In genomic region chr5:137425648-137426047, GRCm38 (mm10) we compare ENCODE assay signal across 15 mouse cellular contexts. TPM values are rescaled to one million over a fixed set of nuclear protein-coding genes. Genes with fewer than 3 reads are reported as not detected.
A peak's percentile ranks its signal among the peaks of the same experiment; 100 is the strongest.
DNase-seq lines count a peak whose midpoint lies in the region; ATAC-seq and TF ChIP-seq lines count a peak whose summit lies in the region.
"Had no signal": no experiment of that assay in that cellular context is flagged by ENCODE, and none has a peak within 500 bp of the region (broad histone marks: within the 10 kb centered on the region; RNA-seq: fewer than 3 reads in every experiment).

No protein-coding gene starts in this region.

- WGBS in limb, embryonic 14.5 days = 36% methylated on average over 6 of the region's 6 CpGs
- 71% methylated on average over 6 of the region's 6 CpGs for WGBS in limb, embryonic 10.5 days
- 45% methylated on average over 6 of the region's 6 CpGs for WGBS in stomach, embryonic 14.5 days

- no peak overlapping the region for H3K4me3 ChIP-seq in limb, embryonic 14.5 days (replicated peaks; ENCODE audit: low read length)
- no peak overlapping the region for H3K4me3 ChIP-seq in limb, embryonic 10.5 days
- no peak overlapping the region for H3K4me3 ChIP-seq in stomach, embryonic 14.5 days (ENCODE audit: low read depth, low read length)
- H3K4me3 ChIP-seq: liver, embryonic 12.5 days; myocyte had no signal

- ATAC-seq in limb, embryonic 14.5 days (ENCODE audit: low FRiP score, low read depth) = no peak
- ATAC-seq in Patski = peak; percentile 56
- ATAC-seq in stomach, embryonic 14.5 days (ENCODE audit: insufficient number of reproducible peaks, insufficient read depth, low FRiP score, low read depth) = peak; percentile 51; the same call in 1 of the 2 replicates
- ATAC-seq in erythroblast, adult 5-6 weeks (replicated peaks; ENCODE audit: low FRiP score, poor library complexity, severe bottlenecking) = no peak
- ATAC-seq: liver, embryonic 12.5 days had no signal

- TF ChIP-seq CTCF in Patski (IDR thresholded peaks at IDR 0.05) = no peak

- no peaks in the 10 kb centered on the region for H3K36me3 ChIP-seq in limb, embryonic 14.5 days (ENCODE audit: control insufficient read depth, insufficient read depth, low read length)
- H3K36me3 ChIP-seq in limb, embryonic 10.5 days = no peaks in the 10 kb centered on the region
- H3K36me3 ChIP-seq in stomach, embryonic 14.5 days (ENCODE audit: control insufficient read depth, insufficient read depth, low read length) = no peaks in the 10 kb centered on the region
- H3K36me3 ChIP-seq: liver, embryonic 12.5 days had no signal

- H3K27ac ChIP-seq in limb, embryonic 14.5 days (replicated peaks; ENCODE audit: low read depth, low read length) = no peak overlapping the region
- no peak overlapping the region for H3K27ac ChIP-seq in limb, embryonic 10.5 days
- H3K27ac ChIP-seq in stomach, embryonic 14.5 days (ENCODE audit: low read length) = peak overlapping the region; percentile 27; the same call in 1 of the 2 replicates
- H3K27ac ChIP-seq: liver, embryonic 12.5 days; macrophage had no signal

- 0 out of 2 replicates have a peak, but pooled peaks cover 5% of the 10 kb centered on the region for H3K4me1 ChIP-seq in limb, embryonic 14.5 days (ENCODE audit: control insufficient read depth, insufficient read depth, low read length)
- peaks cover 12% of the 10 kb centered on the region for H3K4me1 ChIP-seq in limb, embryonic 10.5 days
- no peaks in the 10 kb centered on the region for H3K4me1 ChIP-seq in stomach, embryonic 14.5 days (ENCODE audit: control insufficient read depth, insufficient read depth, low read length)

- in situ Hi-C loops in Patski (cut with MboI; ENCODE audit: low pct_unique_long_range_greater_than_20kb) = no loop called here

- no peak overlapping the region for H3K4me2 ChIP-seq in limb, embryonic 14.5 days (replicated peaks; ENCODE audit: low read depth, low read length, severe bottlenecking)
- no peak overlapping the region for H3K4me2 ChIP-seq in stomach, embryonic 14.5 days (replicated peaks; ENCODE audit: low read depth, low read length)
- H3K4me2 ChIP-seq: liver, embryonic 12.5 days had no signal

- DNase-seq in limb, embryonic 14.5 days (ENCODE audit: low spot score) = peak; percentile 3
- DNase-seq in limb, embryonic 10.5 days (ENCODE audit: low spot score) = no peak
- peak; percentile 78 for DNase-seq in 3T3-L1 (ENCODE audit: low read depth, low spot score)
- peak; percentile 88 for DNase-seq in Patski (ENCODE audit: low read depth, low spot score)
- DNase-seq in heart, adult 18-20 months = no peak
- DNase-seq in embryo, embryonic 9.5 days (ENCODE audit: extremely low spot score) = no peak
- DNase-seq: adrenal gland, postnatal 25 days; cerebellum, postnatal 25 days; heart, postnatal 36 days; kidney, adult 2 months had no signal

- H3K9me3 ChIP-seq in limb, embryonic 14.5 days (ENCODE audit: control insufficient read depth, low read length) = no peaks in the 10 kb centered on the region
- no peaks in the 10 kb centered on the region for H3K9me3 ChIP-seq in limb, embryonic 10.5 days (replicated peaks)
- no peaks in the 10 kb centered on the region for H3K9me3 ChIP-seq in stomach, embryonic 14.5 days (ENCODE audit: control insufficient read depth, low read depth, low read length)
- H3K9me3 ChIP-seq: liver, embryonic 12.5 days had no signal

- TF ChIP-seq POLR2A in limb, embryonic 14.5 days (IDR thresholded peaks at IDR 0.05; ENCODE audit: borderline replicate concordance, extremely low read depth, insufficient read depth, insufficient read length) = no peak

- H3K9ac ChIP-seq in limb, embryonic 14.5 days (ENCODE audit: low read depth, low read length, severe bottlenecking) = no peak overlapping the region
- H3K9ac ChIP-seq in stomach, embryonic 14.5 days (replicated peaks; ENCODE audit: low read depth, low read length) = no peak overlapping the region
- H3K9ac ChIP-seq: liver, embryonic 12.5 days had no signal

- CTCF ChIA-PET in Patski (lab: Charles Lee) = interaction anchor here (0.9 to 2.1 kb wide), 5 partner anchors 11 to 76 kb away, joined by 3 to 6 read pairs (median 4); partner anchors contain the start of gene Pop7

- POLR2A ChIA-PET in Patski (lab: Charles Lee) = interaction anchor here (0.8 kb wide), 1 partner anchor 51 kb away, joined by 3 read pairs; no protein-coding TSS in a partner anchor

- no peaks in the 10 kb centered on the region for H3K27me3 ChIP-seq in limb, embryonic 14.5 days (ENCODE audit: control insufficient read depth, insufficient read depth, low read length)
- no peaks in the 10 kb centered on the region for H3K27me3 ChIP-seq in limb, embryonic 10.5 days (ENCODE audit: low read depth, poor library complexity, severe bottlenecking)
- no peaks in the 10 kb centered on the region for H3K27me3 ChIP-seq in Patski
- no peaks in the 10 kb centered on the region for H3K27me3 ChIP-seq in stomach, embryonic 14.5 days (ENCODE audit: control insufficient read depth, insufficient read depth, low read length)

RNA-seq across cellular contexts. Expression of gene Zan, which starts 51.2 kb away (rescaled TPM):
- polyA plus RNA-seq in limb, embryonic 14.5 days (2012; rRNA removed) = 0.35 and 0.37 TPM in 2 replicates
- polyA plus RNA-seq in limb, embryonic 14.5 days (2014; fragmentation: Nextera tagmentation; extraction: Ambion mirVana) = 0.11 TPM in 1 of 2 replicates, not detected in the other
- 0.03 and 0.10 TPM in 2 replicates for polyA plus RNA-seq in limb, embryonic 10.5 days (2016; fragmentation: Nextera tagmentation; extraction: Ambion mirVana)
- 7.9 TPM for polyA plus RNA-seq in Patski (2021)
- polyA plus RNA-seq in stomach, embryonic 14.5 days (2014; fragmentation: Nextera tagmentation; extraction: Ambion mirVana) = 1.1 and 1.5 TPM in 2 replicates
- not detected for total RNA-seq in heart, adult 18-20 months (2021)
- not detected in 2 replicates for total RNA-seq in erythroblast, adult 5-6 weeks (2015; ENCODE audit: low replicate concordance)
- not detected in 2 replicates for total RNA-seq in erythroblast, adult 5-6 weeks (2017; ENCODE audit: low replicate concordance)
- total RNA-seq: adrenal gland, postnatal 25 days; heart, postnatal 36 days had no signal
- polyA plus RNA-seq: macrophage had no signal

Comparison
In these comparisons a context has a peak if more than half of its experiments do, and no peak if none do; other contexts are left out.
1. DNase-seq: peak in limb, embryonic 14.5 days (single experiment), 3T3-L1 (single experiment) and Patski (single experiment); none in limb, embryonic 10.5 days (single experiment), heart, adult 18-20 months (0 of 2) and embryo, embryonic 9.5 days (single experiment).
2. ATAC-seq: peak in Patski (single experiment) and stomach, embryonic 14.5 days (single experiment); none in limb, embryonic 14.5 days (single experiment) and erythroblast, adult 5-6 weeks (single experiment).